Mouse (Mus musculus): ENCODE data around the gene Fam240b.

GRCm38 (mm10) chr13:64493586-64493985 lies 4.0 kb downstream of the Fam240b start:
- TF ChIP-seq POLR2A (IDR thresholded peaks at IDR 0.05; ENCODE audit: insufficient read length, low read depth) (no peak), USF1 (IDR thresholded peaks at IDR 0.05; ENCODE audit: low read depth) (no peak), MAX (IDR thresholded peaks at IDR 0.05; ENCODE audit: low read depth) (no peak), POLR2AphosphoS2 (IDR thresholded peaks at IDR 0.05; ENCODE audit: insufficient read length, low read depth) (no peak), REST (IDR thresholded peaks at IDR 0.05; ENCODE audit: insufficient read depth, insufficient read length) (no peak), CEBPB (IDR thresholded peaks at IDR 0.05; ENCODE audit: insufficient read depth, poor library complexity, severe bottlenecking) (no peak), MYOG (IDR thresholded peaks at IDR 0.05; ENCODE audit: control insufficient read depth in 1 of 3, insufficient read depth in 1 of 3, insufficient read length in 2 of 3, low read depth in 2 of 3) (no peak)
